Comparison of ENCODE assay signal across 22 mouse cellular contexts in genomic region chr12:86046141-86046540, GRCm38 (mm10). TPM values are rescaled to one million over a fixed set of nuclear protein-coding genes. Genes with fewer than 3 reads are reported as not detected.
A peak's percentile ranks its signal among the peaks of the same experiment; 100 is the strongest.
DNase-seq lines count a peak whose midpoint lies in the region; ATAC-seq and TF ChIP-seq lines count a peak whose summit lies in the region.
"Had no signal": no experiment of that assay in that cellular context is flagged by ENCODE, and none has a peak within 500 bp of the region (broad histone marks: within the 10 kb centered on the region; RNA-seq: fewer than 3 reads in every experiment).

No protein-coding gene starts in this region.

- no peaks in the 10 kb centered on the region for H3K27me3 ChIP-seq in liver, postnatal 0 days (ENCODE audit: insufficient read depth, low read length)
- H3K27me3 ChIP-seq in liver, embryonic 11.5 days (replicated peaks; ENCODE audit: control insufficient read depth, insufficient read depth, low read length): no peaks in the 10 kb centered on the region
- H3K27me3 ChIP-seq: embryonic facial prominence, embryonic 13.5 days; forebrain, embryonic 15.5 days; midbrain, embryonic 12.5 days; neural tube, embryonic 12.5 days had no signal

- ATAC-seq in liver, postnatal 0 days: peak; percentile 74
- no peak for ATAC-seq in liver, embryonic 11.5 days (replicated peaks; ENCODE audit: low FRiP score)
- peak; percentile 47; the same call in 1 of the 2 replicates for ATAC-seq in megakaryocyte-erythroid progenitor cell, adult 5-6 weeks (replicated peaks; ENCODE audit: low FRiP score, low TSS enrichment, poor library complexity, severe bottlenecking)
- ATAC-seq: forebrain, embryonic 15.5 days had no signal

- WGBS in liver, postnatal 0 days (ENCODE audit: insufficient replicate concordance): 59% methylated on average over 5 of the region's 5 CpGs
- WGBS in liver, embryonic 11.5 days: 78% methylated on average over 5 of the region's 5 CpGs

- no peak overlapping the region for H3K4me2 ChIP-seq in liver, postnatal 0 days (ENCODE audit: low read depth, low read length)
- H3K4me2 ChIP-seq in liver, embryonic 11.5 days: no peak overlapping the region
- H3K4me2 ChIP-seq: embryonic facial prominence, embryonic 13.5 days; forebrain, embryonic 15.5 days; midbrain, embryonic 12.5 days; neural tube, embryonic 12.5 days had no signal

- H3K4me3 ChIP-seq in liver, postnatal 0 days (ENCODE audit: low read depth, low read length): no peak overlapping the region
- no peak overlapping the region for H3K4me3 ChIP-seq in liver, embryonic 11.5 days (ENCODE audit: low read depth, low read length)
- H3K4me3 ChIP-seq: embryonic facial prominence, embryonic 13.5 days; forebrain, embryonic 15.5 days; heart, adult 2 months; hindbrain, embryonic 10.5 days; left cerebral cortex, adult 2 months; midbrain, embryonic 12.5 days; neural tube, embryonic 12.5 days had no signal

- H3K27ac ChIP-seq in liver, postnatal 0 days (ENCODE audit: low read depth): no peak overlapping the region
- no peak overlapping the region for H3K27ac ChIP-seq in liver, embryonic 11.5 days (ENCODE audit: low read depth, low read length)
- H3K27ac ChIP-seq: embryonic facial prominence, embryonic 13.5 days; forebrain, embryonic 15.5 days; heart, adult 2 months; hindbrain, embryonic 10.5 days; left cerebral cortex, adult 2 months; liver, embryonic 14.5 days; midbrain, embryonic 12.5 days; neural tube, embryonic 12.5 days had no signal

- no peaks in the 10 kb centered on the region for H3K4me1 ChIP-seq in liver, postnatal 0 days (ENCODE audit: insufficient read depth)
- H3K4me1 ChIP-seq in liver, embryonic 11.5 days (replicated peaks; ENCODE audit: control insufficient read depth, insufficient read depth, low read length): no peaks in the 10 kb centered on the region
- H3K4me1 ChIP-seq: embryonic facial prominence, embryonic 13.5 days; forebrain, embryonic 15.5 days; neural tube, embryonic 12.5 days had no signal

- intact Hi-C loops in left cerebral cortex, postnatal 10 days (cut with DNase I): no loop called here

- no peak overlapping the region for H3K9ac ChIP-seq in liver, postnatal 0 days (replicated peaks)
- no peak overlapping the region for H3K9ac ChIP-seq in liver, embryonic 11.5 days (ENCODE audit: low read depth, low read length)
- H3K9ac ChIP-seq: embryonic facial prominence, embryonic 13.5 days; forebrain, embryonic 15.5 days; liver, embryonic 14.5 days; midbrain, embryonic 12.5 days; neural tube, embryonic 12.5 days had no signal

- no peak for DNase-seq in liver, postnatal 0 days
- no peak for DNase-seq in liver, embryonic 11.5 days (ENCODE audit: low spot score)
- peak; percentile 73 for DNase-seq in A20 (ENCODE audit: low read depth, low spot score)
- DNase-seq in T-cell, adult 2 months (ENCODE audit: low spot score): peak; percentile 39
- no peak for DNase-seq in left cerebral cortex, postnatal 10 days (ENCODE audit: extremely low spot score in 1 of 2, low spot score in 2 of 2)
- DNase-seq in kidney, postnatal 14 days: no peak
- DNase-seq: adrenal gland, postnatal 10 days; cerebellum, postnatal 10 days; gastrocnemius, postnatal 14 days; heart, adult 2 months; kidney, adult 9 months; kidney, postnatal 36 days; right cerebral cortex, adult 18-20 months had no signal

- H3K36me3 ChIP-seq in liver, postnatal 0 days (replicated peaks; ENCODE audit: insufficient read depth, low read length): no peaks in the 10 kb centered on the region
- H3K36me3 ChIP-seq in liver, embryonic 11.5 days (ENCODE audit: control insufficient read depth, insufficient read depth, low read length): peaks cover 7% of the 10 kb centered on the region; the same call in 1 of the 2 replicates
- H3K36me3 ChIP-seq: forebrain, embryonic 15.5 days had no signal

- TF ChIP-seq EP300 in liver, postnatal 0 days (IDR thresholded peaks at IDR 0.05; ENCODE audit: low read depth): 0 out of 2 replicates have a peak, but pooled peaks have one; percentile 38

- H3K9me3 ChIP-seq in liver, postnatal 0 days (ENCODE audit: low read length): no peaks in the 10 kb centered on the region; the same call in 1 of the 2 replicates
- H3K9me3 ChIP-seq in liver, embryonic 11.5 days (ENCODE audit: control insufficient read depth, low read length): peaks cover 4% of the 10 kb centered on the region; the same call in 1 of the 2 replicates
- H3K9me3 ChIP-seq: forebrain, embryonic 15.5 days; midbrain, embryonic 12.5 days had no signal

- TF ChIP-seq CTCF in liver, postnatal 0 days (IDR thresholded peaks at IDR 0.05; ENCODE audit: low read depth): no peak

RNA-seq across cellular contexts. Expression of gene Tgfb3, which starts 32.7 kb away (rescaled TPM):
- polyA plus RNA-seq in liver, postnatal 0 days (2015; fragmentation: Nextera tagmentation; extraction: Ambion mirVana): 0.94 and 1.2 TPM in 2 replicates
- 12.4 and 14.7 TPM in 2 replicates for polyA plus RNA-seq in liver, embryonic 11.5 days (2014; fragmentation: Nextera tagmentation; extraction: Ambion mirVana)
- total RNA-seq in megakaryocyte-erythroid progenitor cell, adult 5-6 weeks (2014; fragmentation: Nextera tagmentation): not detected in 2 replicates
- not detected in 2 replicates for total RNA-seq in megakaryocyte-erythroid progenitor cell, adult 5-6 weeks (2017)
- 1 to 10 TPM; 9.2 to 9.3 TPM for total RNA-seq in left cerebral cortex, postnatal 10 days (2021)

RNA-seq across cellular contexts. Expression of gene Ift43, which starts 36.2 kb away (rescaled TPM):
- polyA plus RNA-seq in liver, postnatal 0 days (2015; fragmentation: Nextera tagmentation; extraction: Ambion mirVana): 8.4 and 8.7 TPM in 2 replicates
- polyA plus RNA-seq in liver, embryonic 11.5 days (2014; fragmentation: Nextera tagmentation; extraction: Ambion mirVana): 26.3 and 28.1 TPM in 2 replicates
- 9.8 TPM in 1 of 2 replicates, not detected in the other for total RNA-seq in megakaryocyte-erythroid progenitor cell, adult 5-6 weeks (2014; fragmentation: Nextera tagmentation)
- not detected in 2 replicates for total RNA-seq in megakaryocyte-erythroid progenitor cell, adult 5-6 weeks (2017)
- 10 to 100 TPM; 11.4 to 15.4 TPM for total RNA-seq in left cerebral cortex, postnatal 10 days (2021)
- total RNA-seq: monocyte, adult 5-6 weeks had no signal

Comparison
In these comparisons a context has a peak if more than half of its experiments do, and no peak if none do; other contexts are left out.
1. DNase-seq: peak in A20 (single experiment) and T-cell, adult 2 months (single experiment); none in liver, postnatal 0 days (single experiment), liver, embryonic 11.5 days (single experiment), left cerebral cortex, postnatal 10 days (0 of 2) and kidney, postnatal 14 days (single experiment).
2. RNA of gene Tgfb3, which starts 32.7 kb away (total RNA-seq): 9.2 to 9.3 TPM in left cerebral cortex, postnatal 10 days; not detected in megakaryocyte-erythroid progenitor cell, adult 5-6 weeks; every median in the first group is over 10 times any median in the second.